Mouse (Mus musculus) kidney, postnatal 0 days (tissue): ENCODE data around the gene Psmd14. TPM values are rescaled to one million over a fixed set of nuclear protein-coding genes. Genes with fewer than 3 reads are reported as not detected.

Source experiments
- ATAC-seq: fragments of 200-750 bp; cut with Nextera tagmentation; replicated peaks from 2 replicates; pipeline ENCODE4 v1.8.0; 2017; ENCODE audit warnings: low read depth, moderate number of reproducible peaks, moderate TSS enrichment, moderate library complexity; ENCODE audit not compliant: low FRiP score
- DNase-seq: peaks from one replicate; pipeline ENCODE4 v3.0.0-alpha.2; 2016; ENCODE audit warnings: low spot score
- H3K27ac ChIP-seq: fragments of 300-500 bp; sonication (generic); 2 replicates; pipeline ENCODE4 v1.5.1; 2014; ENCODE audit warnings: mild to moderate bottlenecking
- H3K27me3 ChIP-seq: fragments of 300-500 bp; sonication (generic); 2 replicates; pipeline ENCODE4 v1.6.1; 2014; ENCODE audit warnings: low read length, mixed read lengths; ENCODE audit not compliant: insufficient read depth
- H3K36me3 ChIP-seq: fragments of 300-500 bp; sonication (generic); 2 replicates; pipeline ENCODE4 v1.6.1; 2014; ENCODE audit warnings: low read length, mixed read lengths; ENCODE audit not compliant: insufficient read depth
- H3K4me1 ChIP-seq: fragments of 300-500 bp; sonication (generic); replicated peaks from 2 replicates; pipeline ENCODE4 v1.6.1; 2014; ENCODE audit warnings: antibody characterized with exemption, low read length, mixed read lengths; ENCODE audit not compliant: insufficient read depth
- H3K4me2 ChIP-seq: fragments of 300-500 bp; sonication (generic); 2 replicates; pipeline ENCODE4 v1.6.1; 2014; ENCODE audit warnings: mild to moderate bottlenecking, low read length, moderate library complexity, mixed read lengths
- H3K4me3 ChIP-seq: fragments of 300-500 bp; sonication (generic); replicated peaks from 2 replicates; pipeline ENCODE4 v1.5.1; 2014; ENCODE audit warnings: low read depth, low read length
- H3K9ac ChIP-seq: fragments of 300-500 bp; sonication (generic); 2 replicates; pipeline ENCODE4 v1.6.1; 2014; ENCODE audit warnings: low read depth, low read length
- H3K9me3 ChIP-seq: fragments of 300-500 bp; sonication (generic); replicated peaks from 2 replicates; pipeline ENCODE4 v1.6.1; 2016; ENCODE audit warnings: low read length, inconsistent platforms, mixed read lengths
- CTCF ChIP-seq: IDR thresholded peaks from 2 replicates; pipeline ENCODE4 v1.5.1; 2016; ENCODE audit warnings: antibody characterized with exemption, low read depth, mild to moderate bottlenecking, moderate library complexity
- whole genome bisulfite sequencing: fragments of 180-500 bp; shearing (Covaris S2); extraction: QIAGEN DNeasy Blood & Tissue Kit; methylation state at CpG from one replicate; pipeline ENCODE4 v1.1.7; 2014; 5-methylcytosine and 5-hydroxymethylcytosine counted together
- polyA plus RNA-seq: library from polyadenylated mRNA; unstranded; fragments of >200 nt; fragmentation: Nextera tagmentation; extraction: Ambion mirVana; gene quantifications from 2 replicates; pipeline ENCODE4 v1.2.1, GENCODE M21; 2015

Gene Psmd14
- polyA plus RNA-seq, 1 experiment from 2014 or later = 165 TPM

GRCm38 (mm10) chr2:61809381-61809780, 97.9 kb downstream of the Psmd14 start:
- ATAC-seq (no peak), DNase-seq (peak; percentile 10)
- Histone ChIP-seq H3K36me3 (no peaks in the 10 kb centered on the region), H3K4me1 (peaks cover 11% of the 10 kb centered on the region), H3K4me3 (no peak overlapping the region), H3K9me3 (no peaks in the 10 kb centered on the region), H3K27ac (no peak overlapping the region), H3K9ac (no peak overlapping the region), H3K27me3 (peaks cover 86% of the 10 kb centered on the region), H3K4me2 (no peak overlapping the region)
- 14% methylated on average over 1 of the region's 1 CpGs for WGBS
- no peak for TF ChIP-seq CTCF

- peaks cover 79% of the 10 kb centered on the region for H3K27me3 ChIP-seq
These were observed 99.3 kb downstream of the Psmd14 start for GRCm38 (mm10) chr2:61810751-61811150.

GRCm38 (mm10) chr2:61811163-61811506, 99.6 kb downstream of the Psmd14 start:
- H3K9ac ChIP-seq = no peak overlapping the region
- ATAC-seq (no peak), DNase-seq (no peak)
- no peak overlapping the region for H3K27ac ChIP-seq
- H3K4me3 ChIP-seq = peak overlapping the region; percentile 44; the same call in 1 of the 2 replicates
- no peaks in the 10 kb centered on the region for H3K36me3 ChIP-seq
- peaks cover 76% of the 10 kb centered on the region for H3K27me3 ChIP-seq
- peaks cover 21% of the 10 kb centered on the region for H3K4me1 ChIP-seq
- H3K4me2 ChIP-seq = peak overlapping the region; percentile 78
- 24% methylated on average over 8 of the region's 8 CpGs for WGBS
- no peak for TF ChIP-seq CTCF
- H3K9me3 ChIP-seq = no peaks in the 10 kb centered on the region

More at GRCm38 (mm10) chr2:61810751-61811150, 99.3 kb downstream of the Psmd14 start:
- no peak for TF ChIP-seq CTCF
- no peak for DNase-seq
- no peak overlapping the region for H3K4me3 ChIP-seq
- no peak for ATAC-seq
- WGBS = 42% methylated on average over 4 of the region's 4 CpGs
- H3K27ac ChIP-seq = no peak overlapping the region
- no peak overlapping the region for H3K4me2 ChIP-seq
- no peak overlapping the region for H3K9ac ChIP-seq
- H3K4me1 ChIP-seq = peaks cover 19% of the 10 kb centered on the region
- H3K9me3 ChIP-seq = no peaks in the 10 kb centered on the region
- H3K36me3 ChIP-seq = no peaks in the 10 kb centered on the region

DNA sequence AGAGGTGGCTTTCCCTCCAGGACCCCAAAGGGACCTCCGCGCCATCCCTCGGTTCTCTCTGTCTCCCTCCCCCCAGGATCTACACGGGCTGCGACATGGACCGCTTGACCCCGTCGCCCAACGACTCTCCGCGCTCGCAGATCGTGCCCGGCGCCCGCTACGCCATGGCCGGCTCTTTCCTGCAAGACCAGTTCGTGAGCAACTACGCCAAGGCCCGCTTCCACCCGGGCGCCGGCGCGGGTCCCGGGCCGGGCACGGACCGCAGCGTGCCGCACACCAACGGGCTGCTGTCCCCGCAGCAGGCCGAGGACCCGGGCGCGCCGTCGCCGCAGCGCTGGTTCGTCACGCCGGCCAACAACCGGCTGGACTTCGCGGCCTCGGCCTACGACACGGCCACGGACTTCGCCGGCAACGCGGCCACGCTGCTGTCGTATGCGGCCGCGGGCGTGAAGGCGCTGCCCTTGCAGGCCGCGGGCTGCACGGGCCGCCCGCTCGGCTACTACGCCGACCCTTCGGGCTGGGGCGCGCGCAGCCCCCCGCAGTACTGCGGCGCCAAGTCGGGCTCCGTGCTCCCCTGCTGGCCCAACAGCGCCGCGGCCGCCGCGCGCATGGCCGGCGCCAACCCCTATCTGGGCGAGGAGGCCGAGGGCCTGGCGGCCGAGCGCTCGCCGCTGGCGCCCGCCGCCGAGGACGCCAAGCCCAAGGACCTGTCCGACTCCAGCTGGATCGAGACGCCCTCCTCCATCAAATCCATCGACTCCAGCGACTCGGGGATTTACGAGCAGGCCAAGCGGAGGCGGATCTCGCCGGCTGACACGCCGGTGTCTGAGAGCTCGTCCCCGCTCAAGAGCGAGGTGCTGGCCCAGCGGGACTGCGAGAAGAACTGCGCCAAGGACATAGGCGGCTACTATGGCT, 100.3 kb downstream of the Psmd14 start:
- Histone ChIP-seq H3K4me2 (peak overlapping the region; percentile 78), H3K27me3 (peaks cover 70% of the 10 kb centered on the region), H3K4me3 (peak overlapping the region; percentile 44), H3K9ac (peak overlapping the region; percentile 47), H3K27ac (no peak overlapping the region), H3K9me3 (no peaks in the 10 kb centered on the region), H3K4me1 (peaks cover 21% of the 10 kb centered on the region), H3K36me3 (no peaks in the 10 kb centered on the region)
- WGBS = 2% methylated on average over 110 of the region's 121 CpGs
- ATAC-seq = peak; percentile 62
- peak; percentile 10; the same call in 1 of the 2 replicates for TF ChIP-seq CTCF
- DNase-seq = peak; percentile 52

GRCm38 (mm10) chr2:61812536-61812935, 101.0 kb downstream of the Psmd14 start:
- no peak for TF ChIP-seq CTCF
- DNase-seq (peak; percentile 3), ATAC-seq (no peak)
- Histone ChIP-seq H3K4me2 (peak overlapping the region; percentile 78), H3K27ac (no peak overlapping the region), H3K27me3 (peaks cover 68% of the 10 kb centered on the region), H3K4me1 (peaks cover 21% of the 10 kb centered on the region), H3K9ac (peak overlapping the region; percentile 47; the same call in 1 of the 2 replicates), H3K36me3 (no peaks in the 10 kb centered on the region), H3K9me3 (no peaks in the 10 kb centered on the region), H3K4me3 (peak overlapping the region; percentile 44)
- 9% methylated on average over 12 of the region's 12 CpGs for WGBS

- Histone ChIP-seq H3K4me3 (no peak overlapping the region), H3K9ac (no peak overlapping the region), H3K27me3 (peaks cover 70% of the 10 kb centered on the region), H3K4me1 (peaks cover 21% of the 10 kb centered on the region), H3K27ac (no peak overlapping the region), H3K4me2 (no peak overlapping the region), H3K9me3 (no peaks in the 10 kb centered on the region), H3K36me3 (no peaks in the 10 kb centered on the region)
- no peak for TF ChIP-seq CTCF
- ATAC-seq (no peak), DNase-seq (no peak)
- 10% methylated on average over 6 of the region's 6 CpGs for WGBS
These were observed 101.6 kb downstream of the Psmd14 start for GRCm38 (mm10) chr2:61813106-61813505.
